Mouse (Mus musculus) lung, embryonic 14.5 days (tissue): ENCODE data around the gene Bmp3. TPM values are rescaled to one million over a fixed set of nuclear protein-coding genes. Genes with fewer than 3 reads are reported as not detected.

Experiments
- ATAC-seq: fragments of 200-750 bp; cut with Nextera tagmentation; 2 replicates; pipeline ENCODE4 v1.8.0; 2017; ENCODE audit warnings: mild to moderate bottlenecking, moderate TSS enrichment, moderate library complexity; ENCODE audit not compliant: insufficient read depth
- DNase-seq: peaks from one replicate; pipeline ENCODE4 v3.0.0-alpha.2; 2015
- H3K27ac ChIP-seq: fragments of 300-500 bp; sonication (generic); 2 replicates; pipeline ENCODE4 v1.5.1; 2014; ENCODE audit warnings: low read depth, mild to moderate bottlenecking, moderate library complexity
- H3K27me3 ChIP-seq: fragments of 300-500 bp; sonication (generic); 2 replicates; pipeline ENCODE4 v1.6.1; 2014; ENCODE audit warnings: low read length, control low read depth; ENCODE audit not compliant: insufficient read depth
- H3K36me3 ChIP-seq: fragments of 300-500 bp; sonication (generic); 2 replicates; pipeline ENCODE4 v1.6.1; 2014; ENCODE audit warnings: control low read depth; ENCODE audit not compliant: insufficient read depth
- H3K4me1 ChIP-seq: fragments of 300-500 bp; sonication (generic); 2 replicates; pipeline ENCODE4 v1.6.1; 2014; ENCODE audit warnings: antibody characterized with exemption, control low read depth; ENCODE audit not compliant: insufficient read depth
- H3K4me2 ChIP-seq: fragments of 300-500 bp; sonication (generic); 2 replicates; pipeline ENCODE4 v1.6.1; 2014; ENCODE audit warnings: mild to moderate bottlenecking
- H3K4me3 ChIP-seq: fragments of 300-500 bp; sonication (generic); 2 replicates; pipeline ENCODE4 v1.5.1; 2014; ENCODE audit warnings: low read depth, low read length
- H3K9ac ChIP-seq: fragments of 300-500 bp; sonication (generic); 2 replicates; pipeline ENCODE4 v1.6.1; 2014
- H3K9me3 ChIP-seq: fragments of 300-500 bp; sonication (generic); 2 replicates; pipeline ENCODE4 v1.6.1; 2016; ENCODE audit warnings: low read depth, low read length, control low read depth
- CTCF ChIP-seq: IDR thresholded peaks from 2 replicates; pipeline ENCODE4 v1.5.1; 2016; ENCODE audit warnings: antibody characterized with exemption, low read depth
- WGBS: fragments of 180-500 bp; shearing (Covaris S2); extraction: QIAGEN DNeasy Blood & Tissue Kit; methylation state at CpG from one replicate; pipeline ENCODE4 v1.1.7; 2014; 5-methylcytosine and 5-hydroxymethylcytosine counted together
- polyA plus RNA-seq: library from polyadenylated mRNA; unstranded; fragments of >200 nt; fragmentation: Nextera tagmentation; extraction: Ambion mirVana; gene quantifications from 2 replicates; pipeline ENCODE4 v1.2.1, GENCODE M21; 2014

Bmp3 gene
- polyA plus RNA-seq, 1 experiment from 2014 or later, result 11.6 TPM

DNA sequence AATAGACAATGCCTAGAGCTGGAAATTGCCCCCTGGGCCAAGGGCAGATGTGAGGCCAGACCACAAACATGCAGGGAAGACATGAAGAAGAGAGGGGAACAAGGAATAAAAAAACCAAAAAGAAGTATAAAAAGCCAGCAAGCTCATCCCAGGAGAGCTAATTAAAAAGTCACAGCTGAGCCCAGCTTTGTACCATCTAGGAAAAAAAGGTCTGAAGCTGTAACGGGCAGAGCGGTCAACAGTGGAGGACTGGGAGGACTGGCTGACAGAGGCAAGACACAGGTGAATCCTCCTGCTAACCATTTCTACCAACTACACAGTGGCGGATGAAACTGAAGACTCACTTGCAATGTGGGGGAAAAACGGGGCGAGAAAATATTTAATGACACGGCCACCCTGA, 19.9 kb upstream of the Bmp3 start:
- H3K4me2 ChIP-seq, result no peak overlapping the region
- H3K36me3 ChIP-seq, result no peaks in the 10 kb centered on the region
- 84% methylated on average over 6 of the region's 6 CpGs for WGBS
- no peak overlapping the region for H3K27ac ChIP-seq
- H3K4me3 ChIP-seq, result no peak overlapping the region
- no peaks in the 10 kb centered on the region; the same call in 1 of the 2 replicates for H3K4me1 ChIP-seq
- DNase-seq, result no peak
- no peak for TF ChIP-seq CTCF
- ATAC-seq, result no peak
- no peak overlapping the region for H3K9ac ChIP-seq
- H3K9me3 ChIP-seq, result no peaks in the 10 kb centered on the region
- no peaks in the 10 kb centered on the region for H3K27me3 ChIP-seq

DNA sequence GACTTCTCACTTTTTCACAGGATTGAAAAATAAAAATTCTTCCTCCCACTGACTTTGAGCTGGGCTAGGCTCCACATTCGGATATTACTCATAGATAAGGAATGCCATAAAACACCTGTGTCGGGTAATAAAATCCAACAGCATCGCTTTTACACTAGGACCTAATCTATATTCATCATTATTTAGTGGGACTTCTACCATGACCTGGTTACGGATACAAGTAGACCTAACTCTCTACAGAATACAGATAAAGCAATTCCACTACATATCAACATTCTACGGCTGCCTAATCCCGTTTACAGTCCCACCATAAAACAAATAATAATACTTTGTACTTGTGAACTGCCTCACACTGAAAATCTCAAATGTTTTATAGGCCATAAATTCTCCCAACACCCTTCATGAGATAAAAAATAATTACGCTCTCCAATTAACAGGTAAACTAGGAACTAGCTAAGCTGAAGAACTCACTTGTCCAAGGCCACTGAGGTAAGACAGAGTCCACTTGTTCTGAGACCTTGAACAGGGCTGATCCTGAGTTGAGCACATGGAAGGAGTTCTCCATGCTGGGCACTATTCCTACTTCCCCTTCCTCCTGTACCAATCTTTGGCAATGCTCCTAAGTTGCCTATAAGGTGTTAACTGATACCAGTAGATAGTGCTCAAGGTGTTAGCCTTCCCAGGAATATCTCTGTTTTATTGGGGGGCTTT, 11.5 kb upstream of the Bmp3 start:
- Histone ChIP-seq H3K4me1 (peaks cover 4% of the 10 kb centered on the region; the same call in 1 of the 2 replicates), H3K27ac (no peak overlapping the region), H3K9ac (no peak overlapping the region), H3K9me3 (no peaks in the 10 kb centered on the region), H3K4me2 (no peak overlapping the region), H3K4me3 (no peak overlapping the region), H3K36me3 (no peaks in the 10 kb centered on the region), H3K27me3 (no peaks in the 10 kb centered on the region)
- no peak for DNase-seq
- TF ChIP-seq CTCF, result no peak
- WGBS, result 79% methylated on average over 7 of the region's 7 CpGs
- no peak for ATAC-seq

DNA sequence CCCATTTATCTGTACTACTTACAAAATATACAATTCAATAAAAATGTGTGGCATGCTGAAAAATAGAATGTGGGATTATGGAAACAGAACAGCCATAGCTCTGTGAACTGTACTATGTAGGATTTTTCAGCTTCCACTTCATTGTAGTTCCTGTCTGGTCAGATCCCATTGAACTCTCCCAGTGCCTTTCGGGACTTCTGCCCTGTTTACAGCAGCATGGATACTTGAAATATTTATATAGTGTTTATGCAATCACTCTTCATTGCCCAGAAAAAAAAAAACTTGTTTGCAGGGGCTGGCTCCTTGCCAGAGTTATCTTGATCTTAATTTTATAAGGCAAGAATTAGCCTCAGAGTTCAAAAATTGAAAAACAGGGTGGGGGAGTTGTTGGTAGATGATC, 9.6 kb upstream of the Bmp3 start:
- no peak for TF ChIP-seq CTCF
- Histone ChIP-seq H3K4me1 (peaks cover 4% of the 10 kb centered on the region; the same call in 1 of the 2 replicates), H3K27ac (no peak overlapping the region), H3K27me3 (no peaks in the 10 kb centered on the region), H3K36me3 (no peaks in the 10 kb centered on the region), H3K4me2 (no peak overlapping the region), H3K4me3 (no peak overlapping the region), H3K9ac (no peak overlapping the region), H3K9me3 (no peaks in the 10 kb centered on the region)
- DNase-seq (peak; percentile 81), ATAC-seq (peak; percentile 85; the same call in 1 of the 2 replicates)
- WGBS, result 27% methylated on average over 1 of the region's 1 CpGs

DNA sequence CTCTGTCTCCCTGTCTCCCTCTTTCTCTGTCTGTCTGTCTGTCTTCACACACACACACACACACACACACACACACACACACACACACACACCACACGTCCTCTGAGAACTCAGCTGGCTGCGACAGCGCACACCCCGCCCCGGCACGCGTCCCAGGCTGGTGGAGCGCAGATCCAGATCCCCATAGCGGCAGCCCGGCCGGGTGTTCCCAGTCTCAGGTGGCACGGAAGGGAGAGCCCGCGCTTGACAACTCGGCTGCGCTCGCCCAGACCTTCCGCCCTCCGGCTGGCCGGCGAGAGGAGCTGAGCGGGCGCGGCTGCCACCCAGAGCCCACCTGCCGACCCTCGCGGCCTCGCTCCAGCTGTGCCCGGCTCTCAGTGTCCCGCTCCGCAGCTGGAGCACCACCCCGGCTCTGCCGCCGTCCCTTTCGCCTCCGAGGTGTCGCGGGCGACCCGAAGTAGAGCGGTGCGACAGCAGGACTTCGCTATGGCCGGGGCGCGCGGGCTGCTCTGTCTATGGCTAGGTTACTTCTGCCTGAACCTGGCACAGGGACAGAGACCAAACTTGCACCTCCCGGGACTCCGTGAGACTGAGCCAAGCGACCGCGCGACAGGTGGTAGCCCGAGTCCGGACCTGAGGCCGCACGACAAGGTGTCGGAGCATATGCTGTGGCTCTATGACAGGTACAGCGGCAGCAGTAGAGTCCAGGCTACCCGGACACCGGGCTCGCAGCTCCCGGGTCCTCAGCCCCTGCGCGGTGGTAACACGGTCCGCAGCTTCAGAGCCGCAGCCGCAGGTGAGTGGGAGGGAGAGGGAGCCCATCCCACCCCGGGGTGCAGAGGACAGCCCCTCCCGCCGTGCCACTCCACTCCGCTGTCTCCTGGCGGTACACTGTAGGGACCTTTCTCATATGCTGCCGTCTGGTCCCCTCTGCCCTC, 681 bp downstream of the Bmp3 start:
- Histone ChIP-seq H3K27ac (peak overlapping the region; percentile 36; the same call in 1 of the 2 replicates), H3K9ac (peak overlapping the region; percentile 68), H3K4me3 (peak overlapping the region; percentile 57), H3K4me1 (no peaks in the 10 kb centered on the region; the same call in 1 of the 2 replicates), H3K9me3 (no peaks in the 10 kb centered on the region), H3K27me3 (peaks cover 20% of the 10 kb centered on the region), H3K36me3 (no peaks in the 10 kb centered on the region), H3K4me2 (peak overlapping the region; percentile 91)
- DNase-seq (peak; percentile 68), ATAC-seq (peak; percentile 82)
- under 1% methylated on average over 75 of the region's 75 CpGs for WGBS
- TF ChIP-seq CTCF, result no peak

DNA sequence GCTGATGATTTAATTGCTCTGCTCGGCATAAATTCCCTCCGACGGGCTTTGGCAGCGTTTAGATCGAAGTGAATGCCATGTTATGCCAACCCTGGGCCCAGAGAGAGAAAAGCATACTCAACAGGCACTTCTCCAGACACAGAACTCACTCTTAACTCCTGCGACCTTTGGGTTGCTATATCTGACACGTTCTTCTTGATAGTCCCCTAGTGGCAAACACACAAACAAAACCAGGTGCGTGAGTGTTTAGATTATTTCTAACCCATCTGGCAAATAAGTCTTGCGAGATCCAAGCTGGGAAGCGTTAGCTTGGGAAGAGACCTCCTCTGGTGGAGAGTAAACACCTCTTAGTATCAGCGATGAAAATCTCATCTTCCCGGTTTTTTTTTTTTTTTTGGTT, 1.5 kb downstream of the Bmp3 start:
- DNase-seq (no peak), ATAC-seq (no peak)
- TF ChIP-seq CTCF, result no peak; the same call in 1 of the 2 replicates
- peak overlapping the region; percentile 68 for H3K9ac ChIP-seq
- no peaks in the 10 kb centered on the region; the same call in 1 of the 2 replicates for H3K4me1 ChIP-seq
- H3K27me3 ChIP-seq, result peaks cover 20% of the 10 kb centered on the region
- no peaks in the 10 kb centered on the region for H3K36me3 ChIP-seq
- WGBS, result 4% methylated on average over 12 of the region's 12 CpGs
- no peaks in the 10 kb centered on the region for H3K9me3 ChIP-seq
- peak overlapping the region; percentile 57 for H3K4me3 ChIP-seq
- peak overlapping the region; percentile 91 for H3K4me2 ChIP-seq
- H3K27ac ChIP-seq, result no peak overlapping the region

DNA sequence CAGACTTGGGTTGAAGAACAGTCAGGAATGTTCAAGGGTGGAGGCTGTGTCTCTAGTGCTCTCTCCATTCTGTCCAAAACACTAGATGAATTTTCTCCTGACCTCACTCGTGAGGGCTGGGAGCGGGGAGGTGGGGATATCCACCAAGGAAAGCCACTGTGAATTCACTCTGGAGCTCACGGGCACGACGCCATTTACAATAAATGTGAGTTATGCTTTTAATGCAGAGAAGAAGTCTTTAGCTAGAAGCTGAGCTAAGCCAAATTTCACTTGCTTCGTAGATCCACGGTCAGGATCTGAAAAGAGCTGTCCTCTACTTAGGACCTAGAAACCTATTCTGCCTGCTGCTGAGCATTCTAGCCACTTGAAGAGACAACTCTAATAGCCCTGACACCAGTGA, 2.1 kb downstream of the Bmp3 start:
- H3K9ac ChIP-seq, result no peak overlapping the region
- H3K4me1 ChIP-seq, result no peaks in the 10 kb centered on the region; the same call in 1 of the 2 replicates
- H3K36me3 ChIP-seq, result no peaks in the 10 kb centered on the region
- DNase-seq (peak; percentile 34), ATAC-seq (no peak)
- peak overlapping the region; percentile 91 for H3K4me2 ChIP-seq
- H3K9me3 ChIP-seq, result no peaks in the 10 kb centered on the region
- no peak for TF ChIP-seq CTCF
- WGBS, result 16% methylated on average over 7 of the region's 7 CpGs
- peaks cover 20% of the 10 kb centered on the region for H3K27me3 ChIP-seq
- peak overlapping the region; percentile 57 for H3K4me3 ChIP-seq
- no peak overlapping the region for H3K27ac ChIP-seq

DNA sequence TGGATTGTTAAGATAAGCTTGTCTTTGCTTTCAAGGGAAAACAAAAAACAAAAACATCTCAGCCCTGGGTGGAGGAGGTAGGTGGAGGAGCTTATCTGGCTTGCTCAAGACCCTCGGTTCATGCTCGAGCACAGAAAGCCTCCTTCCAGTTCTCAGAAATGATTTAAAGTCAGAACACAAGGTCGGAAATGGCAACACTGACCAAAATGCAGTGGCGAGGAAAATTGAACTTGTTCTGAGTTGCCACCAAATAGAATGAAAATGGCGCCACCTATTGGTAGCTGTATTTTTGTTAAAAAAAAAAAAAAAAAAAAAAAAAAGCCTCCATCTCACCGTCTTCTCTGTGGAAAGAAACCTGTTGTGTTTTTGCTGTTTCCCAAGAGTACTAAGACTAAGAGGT, 9.7 kb downstream of the Bmp3 start:
- Histone ChIP-seq H3K4me2 (peak overlapping the region; percentile 23; the same call in 1 of the 2 replicates), H3K27ac (no peak overlapping the region), H3K9ac (no peak overlapping the region), H3K36me3 (no peaks in the 10 kb centered on the region), H3K27me3 (no peaks in the 10 kb centered on the region), H3K9me3 (no peaks in the 10 kb centered on the region), H3K4me1 (no peaks in the 10 kb centered on the region), H3K4me3 (no peak overlapping the region)
- TF ChIP-seq CTCF, result peak; percentile 65
- 0% methylated on average over 6 of the region's 6 CpGs for WGBS
- ATAC-seq (0 out of 2 replicates have a peak, but pooled peaks have one; percentile 17), DNase-seq (peak; percentile 91)
